Mouse (Mus musculus): ENCODE measurements around the gene Gli1.
"Not testable (repeated sequence)": the region's sequence is repeated elsewhere in the genome, so short reads cannot be mapped to it uniquely, and the experiment has no call there.

The Gli1 gene

GRCm38 (mm10) chr10:127322669-127323068, 19.1 kb downstream of the Gli1 start:
- no peak for DNase-seq (ENCODE audit: low spot score in 2 of 2)

- DNase-seq (ENCODE audit: low spot score in 2 of 2): no peak
These were observed 19.6 kb downstream of the Gli1 start for GRCm38 (mm10) chr10:127322178-127322577.

- no peak for DNase-seq (ENCODE audit: low spot score in 2 of 2)
These were observed 20.2 kb downstream of the Gli1 start, which contains the start of gene Arhgap9 for GRCm38 (mm10) chr10:127321621-127322020. Arhgap9 (plus strand) TSS chr10:127321964.

- no peak for DNase-seq (ENCODE audit: low spot score in 2 of 2)
These were observed 21.8 kb downstream of the Gli1 start for GRCm38 (mm10) chr10:127319969-127320368.

GRCm38 (mm10) chr10:127318009-127318408, 23.8 kb downstream of the Gli1 start:
- no peak for DNase-seq (ENCODE audit: low spot score in 2 of 2)

- no peak for DNase-seq (ENCODE audit: low spot score in 2 of 2)
These were observed 24.5 kb downstream of the Gli1 start for GRCm38 (mm10) chr10:127317277-127317676.

GRCm38 (mm10) chr10:127314950-127315349, 26.8 kb downstream of the Gli1 start:
- not testable (repeated sequence) for DNase-seq (ENCODE audit: low spot score in 2 of 2)

GRCm38 (mm10) chr10:127313516-127313915, 28.3 kb downstream of the Gli1 start:
- not testable (repeated sequence) for DNase-seq (ENCODE audit: low spot score in 2 of 2)

- DNase-seq (ENCODE audit: low spot score in 2 of 2): no peak
These were observed 28.9 kb downstream of the Gli1 start for GRCm38 (mm10) chr10:127312858-127313257.

- peak; percentile 82 to 86 for DNase-seq (ENCODE audit: low spot score in 2 of 2)
These were observed 29.5 kb downstream of the Gli1 start for GRCm38 (mm10) chr10:127312356-127312676.

GRCm38 (mm10) chr10:127311476-127312355, 30.1 kb downstream of the Gli1 start, which contains the start of gene Mars:
Mars (minus strand) TSS chr10:127311786.
- peak; percentile 97 for DNase-seq (ENCODE audit: low spot score in 2 of 2)

- DNase-seq (ENCODE audit: low spot score in 2 of 2): no peak
These were observed 31.0 kb downstream of the Gli1 start for GRCm38 (mm10) chr10:127310523-127311475.

GRCm38 (mm10) chr10:127309167-127309566, 32.6 kb downstream of the Gli1 start:
- DNase-seq (ENCODE audit: low spot score in 2 of 2): not testable (repeated sequence)

GRCm38 (mm10) chr10:127303136-127303535, 38.6 kb downstream of the Gli1 start:
- DNase-seq (ENCODE audit: low spot score in 2 of 2): no peak

- DNase-seq (ENCODE audit: low spot score in 2 of 2): no peak
These were observed 41.4 kb downstream of the Gli1 start for GRCm38 (mm10) chr10:127300361-127300760.

GRCm38 (mm10) chr10:127297015-127297871, 44.5 kb downstream of the Gli1 start:
- no peak for DNase-seq (ENCODE audit: low spot score in 2 of 2)

GRCm38 (mm10) chr10:127295986-127296794, 45.6 kb downstream of the Gli1 start:
- no peak for DNase-seq (ENCODE audit: low spot score in 2 of 2)

GRCm38 (mm10) chr10:127294895-127295510, 46.8 kb downstream of the Gli1 start:
- no peak for DNase-seq (ENCODE audit: low spot score in 2 of 2)

GRCm38 (mm10) chr10:127293590-127294113, 48.1 kb downstream of the Gli1 start:
- no peak for DNase-seq (ENCODE audit: low spot score in 2 of 2)

Data from right cerebral cortex, adult 2 months (tissue).